Mouse (Mus musculus): ENCODE data around the gene Sult1c1.
"Not testable (repeated sequence)": the region's sequence is repeated elsewhere in the genome, so short reads cannot be mapped to it uniquely, and the experiment has no call there.

Gene Sult1c1

DNA sequence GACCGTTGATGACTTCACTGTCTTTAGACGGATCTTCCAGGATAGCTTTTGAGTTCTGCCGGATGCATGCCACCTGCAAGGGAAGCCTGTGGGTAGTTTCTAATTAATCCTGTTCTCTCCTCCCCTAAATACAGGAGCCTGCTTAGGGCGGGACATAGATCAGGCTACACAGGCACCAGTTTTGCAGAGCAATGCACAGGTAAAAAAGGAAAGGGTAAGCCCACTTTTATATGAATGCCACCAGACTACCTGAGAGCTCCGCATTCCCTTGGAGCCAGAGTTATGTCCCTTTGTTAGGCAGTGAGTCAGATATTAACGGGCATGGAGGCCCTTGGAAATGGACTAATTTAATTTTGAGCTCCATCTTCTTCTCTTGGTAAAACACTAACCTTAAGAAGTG is at the start of gene Sult1c1:
Gene Sult1c1, minus strand, starts transcription at position 101 of the 400 bp plus-strand sequence.
- no peak for DNase-seq (ENCODE audit: low spot score)

DNA sequence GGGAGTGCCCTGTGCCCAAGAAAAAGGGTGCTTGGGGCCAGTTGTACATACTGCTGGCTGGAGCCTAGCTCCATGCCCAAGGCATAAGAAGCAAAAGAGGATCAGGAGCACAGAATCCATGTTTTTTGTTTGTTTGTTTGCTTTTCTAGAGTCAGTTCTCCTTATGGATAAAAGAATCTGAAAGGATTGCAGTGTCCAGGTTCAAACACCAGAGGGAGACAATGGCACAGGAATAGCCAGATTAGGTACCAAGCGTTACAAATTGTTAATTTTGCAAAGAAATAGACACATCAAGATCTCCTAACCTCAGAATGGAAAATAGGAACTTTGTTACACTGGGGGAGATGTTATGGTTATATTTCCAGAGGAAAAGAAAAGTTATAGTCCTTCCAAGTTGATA is 23.7 kb upstream of the Sult1c1 start:
- DNase-seq (ENCODE audit: low spot score): no peak

DNA sequence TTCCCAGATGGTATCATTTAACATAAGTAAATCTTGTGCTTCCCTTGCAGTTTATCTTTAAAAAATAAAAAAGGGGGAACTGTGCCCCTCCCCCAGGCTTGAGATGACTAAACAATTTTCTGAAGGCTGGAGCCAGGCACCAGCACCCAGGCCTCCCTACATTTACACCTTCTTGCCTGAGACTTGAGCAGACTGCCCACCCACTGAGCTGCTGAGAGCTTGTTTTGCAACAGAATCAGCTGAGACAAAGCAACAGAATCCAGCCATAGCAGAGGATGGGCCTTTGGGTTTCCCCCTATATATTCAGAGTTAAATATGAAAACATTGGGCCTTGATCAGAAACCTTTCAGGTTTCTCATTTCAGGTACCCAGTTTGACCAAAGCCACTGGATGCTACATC is 20.7 kb upstream of the Sult1c1 start:
- DNase-seq (ENCODE audit: low spot score): no peak

DNA sequence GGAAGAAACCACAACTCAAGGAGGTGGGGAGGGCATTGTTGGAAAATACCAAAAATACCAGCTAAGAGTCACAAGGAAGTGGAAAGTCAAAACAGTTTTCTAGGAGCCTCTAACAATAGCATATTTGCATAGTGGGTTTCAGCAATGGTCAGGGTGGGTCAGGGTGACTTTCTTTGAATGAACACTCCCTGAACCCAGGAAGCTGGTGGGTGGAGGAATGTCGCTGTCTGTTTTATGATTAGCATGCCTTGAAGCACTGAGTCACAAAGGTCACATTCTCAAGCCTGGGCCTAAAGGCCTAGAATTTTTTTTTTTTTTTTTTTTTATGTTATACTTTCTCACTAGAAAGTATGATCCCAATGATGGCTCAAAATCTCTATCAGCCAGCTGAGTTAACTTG is 20.1 kb upstream of the Sult1c1 start:
- DNase-seq (ENCODE audit: low spot score): not testable (repeated sequence)

DNA sequence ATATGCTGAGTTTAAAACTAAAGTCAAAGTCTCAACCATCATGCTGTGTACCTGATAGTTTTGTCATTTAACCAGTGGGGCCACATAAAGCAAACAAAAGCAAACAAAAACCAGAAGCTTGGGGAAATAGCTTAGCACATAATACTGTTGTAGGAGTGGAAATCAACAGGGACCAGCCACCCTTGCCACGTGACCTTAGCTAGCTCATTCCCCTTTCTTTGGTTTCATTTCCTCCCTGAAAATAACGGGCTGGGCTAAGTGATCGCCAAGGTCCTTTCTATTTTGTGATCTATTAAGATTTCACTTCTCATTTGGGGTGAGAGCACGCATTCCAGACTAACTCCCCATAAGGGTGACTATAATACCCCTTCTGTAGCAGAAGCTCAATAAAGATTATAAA is 13.0 kb upstream of the Sult1c1 start:
- DNase-seq (ENCODE audit: low spot score): no peak

DNA sequence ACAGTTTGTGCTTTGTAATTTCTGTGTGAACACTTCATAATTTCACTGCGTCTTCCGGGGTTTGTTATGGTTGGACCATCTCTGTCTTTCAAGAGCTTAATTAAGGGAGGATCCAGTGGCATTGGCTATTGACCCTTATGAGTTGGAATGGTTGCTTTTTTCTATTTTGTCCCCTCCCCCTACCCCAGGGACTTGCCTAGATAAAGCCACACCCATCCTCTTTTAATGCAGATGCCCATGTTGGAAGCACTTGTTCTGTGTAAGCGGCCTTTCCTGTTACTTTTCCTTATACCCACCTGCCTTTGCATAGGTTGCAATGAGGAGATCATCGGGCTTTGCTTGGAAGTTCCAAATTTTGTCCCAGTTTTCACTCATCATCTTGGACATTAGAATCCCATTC is 16.9 kb downstream of the Sult1c1 start:
- DNase-seq (ENCODE audit: low spot score): no peak

DNA sequence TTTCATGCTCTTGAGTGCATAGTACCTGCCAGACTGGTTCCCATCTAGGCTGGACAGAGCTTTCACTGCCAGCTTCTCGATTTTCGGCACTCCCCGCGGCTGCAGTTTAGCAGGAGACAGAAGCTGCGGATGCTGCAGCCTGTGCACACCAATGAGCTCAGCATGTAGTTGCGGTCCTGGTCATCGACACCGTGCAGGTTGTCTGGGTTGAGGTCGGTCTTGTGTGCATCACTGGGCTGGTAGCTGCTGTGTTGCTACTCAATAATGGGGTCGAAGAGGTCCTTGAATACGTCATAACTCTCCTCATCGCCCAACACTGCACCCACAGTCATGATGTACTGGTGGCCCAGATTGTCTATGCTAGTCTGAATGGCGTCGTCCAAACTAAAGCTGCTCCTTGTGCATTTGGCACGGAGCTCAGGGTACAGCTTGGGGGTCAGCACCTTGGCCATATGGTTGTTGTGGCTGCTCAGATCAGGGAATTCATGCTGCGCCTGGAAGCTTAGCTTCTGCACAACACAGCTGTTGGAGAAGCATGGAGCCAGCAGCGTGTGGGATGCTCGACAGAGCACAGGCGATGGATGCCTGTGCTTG is 48.8 kb downstream of the Sult1c1 start:
- DNase-seq (ENCODE audit: low spot score): no peak

DNA sequence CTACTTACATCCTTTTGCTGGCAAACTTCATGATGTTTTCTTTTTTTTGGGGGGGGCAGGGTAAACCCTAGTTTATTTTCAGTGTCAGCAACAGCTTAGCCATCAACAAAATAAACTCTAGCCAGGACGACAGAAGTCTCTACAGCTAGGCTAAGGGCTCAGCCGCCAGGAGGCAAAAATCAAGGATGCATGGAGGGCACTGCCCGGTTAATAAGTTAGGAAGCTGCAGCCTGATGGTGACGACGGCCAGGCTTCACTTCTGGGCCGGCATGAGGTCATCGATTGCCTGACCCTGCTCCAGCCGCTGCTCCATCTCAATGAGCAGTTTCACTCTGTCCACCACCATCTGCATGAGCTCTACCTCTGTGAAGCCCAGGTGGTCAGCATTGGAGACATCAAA is 49.7 kb downstream of the Sult1c1 start:
- no peak for DNase-seq (ENCODE audit: low spot score)

All from ovary, postnatal 10 days (tissue).